Mouse (Mus musculus): Measurements from ENCODE around the gene Xrn1.

- TF ChIP-seq CTCF (IDR thresholded peaks at IDR 0.05; ENCODE audit: control insufficient read depth, insufficient read depth, low read length) (no peak), POLR2A (IDR thresholded peaks at IDR 0.05; ENCODE audit: borderline replicate concordance, control insufficient read depth, low read depth, low read length) (no peak)
Measured at GRCm38 (mm10) chr9:95958041-95958730, 3.6 kb downstream of the Xrn1 start.
